8 mouse cellular contexts compared by ENCODE assay signal in the genomic region with DNA sequence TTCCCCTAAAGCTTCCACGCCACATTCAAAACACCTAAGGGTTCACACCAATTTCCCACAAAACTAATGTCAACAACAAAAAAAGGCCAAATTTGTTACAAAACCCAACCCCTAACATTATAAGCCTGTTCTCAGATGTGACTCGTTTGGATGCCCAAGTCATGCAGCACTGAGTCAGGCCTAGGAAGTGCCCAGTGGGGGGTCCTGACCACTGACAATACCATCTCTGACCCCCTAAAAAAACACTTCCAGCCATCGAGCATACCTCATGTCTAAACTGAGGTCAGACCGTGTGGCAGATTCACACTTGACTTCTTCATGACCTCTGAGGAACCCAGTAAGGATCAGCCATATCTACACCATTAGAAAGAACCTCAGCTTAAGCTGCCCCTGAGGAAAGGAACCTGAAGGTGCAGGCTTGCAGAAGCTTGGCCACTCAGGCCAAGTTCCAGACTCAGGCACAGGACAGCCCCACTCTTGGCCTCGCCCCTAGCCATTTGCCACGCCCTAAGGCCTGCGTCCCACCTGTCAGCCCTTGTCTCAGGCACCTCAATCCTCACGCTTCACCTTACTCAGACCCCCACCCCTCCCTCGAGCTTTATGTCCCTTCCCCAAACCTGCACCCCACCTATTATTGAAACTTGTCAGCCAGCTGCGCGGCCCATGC. TPM values are rescaled to one million over a fixed set of nuclear protein-coding genes. Genes with fewer than 3 reads are reported as not detected.
DNase-seq lines count a peak whose midpoint lies in the region; ATAC-seq and TF ChIP-seq lines count a peak whose summit lies in the region.

No protein-coding gene starts in this region.

- H3K36me3 ChIP-seq in thymus, adult 2 months (ENCODE audit: control insufficient read depth, insufficient read depth, low read length): no peaks in the 10 kb centered on the region
- H3K36me3 ChIP-seq in limb, embryonic 12.5 days: peaks cover 24% of the 10 kb centered on the region
- H3K36me3 ChIP-seq in neural tube, embryonic 15.5 days: peaks cover 26% of the 10 kb centered on the region

- peak overlapping the region; percentile 63 for H3K4me3 ChIP-seq in thymus, adult 2 months (ENCODE audit: control insufficient read depth, insufficient read depth, low read length)
- H3K4me3 ChIP-seq in limb, embryonic 12.5 days (replicated peaks): peak overlapping the region; percentile 93
- peak overlapping the region; percentile 89 for H3K4me3 ChIP-seq in neural tube, embryonic 15.5 days (replicated peaks)

- H3K27ac ChIP-seq in thymus, adult 2 months (ENCODE audit: control insufficient read depth, insufficient read depth, low read length): peak overlapping the region; percentile 11; the same call in 1 of the 2 replicates
- peak overlapping the region; percentile 32; the same call in 1 of the 2 replicates for H3K27ac ChIP-seq in limb, embryonic 12.5 days
- H3K27ac ChIP-seq in neural tube, embryonic 15.5 days (replicated peaks): peak overlapping the region; percentile 87

- TF ChIP-seq POLR2A in thymus, adult 2 months (IDR thresholded peaks at IDR 0.05; ENCODE audit: control insufficient read depth, extremely low read depth, insufficient read depth, low read length, poor library complexity): no peak

- no peaks in the 10 kb centered on the region for H3K27me3 ChIP-seq in thymus, adult 2 months (ENCODE audit: control insufficient read depth, insufficient read depth, low read length)
- no peaks in the 10 kb centered on the region for H3K27me3 ChIP-seq in limb, embryonic 12.5 days
- H3K27me3 ChIP-seq in neural tube, embryonic 15.5 days (replicated peaks): no peaks in the 10 kb centered on the region

- peak; percentile 60 for DNase-seq in cerebellum, adult 11 months
- DNase-seq in cerebellum, adult 8-10 months: no peak
- no peak for DNase-seq in thymus, adult 2 months
- no peak for DNase-seq in thymus, postnatal 4 days
- DNase-seq in thymus, adult 18-20 months: no peak
- no peak for DNase-seq in right cerebral cortex, postnatal 36 days (ENCODE audit: low spot score in 2 of 2)

- H3K4me1 ChIP-seq in thymus, adult 2 months (replicated peaks; ENCODE audit: control insufficient read depth, insufficient read depth, low read length): peaks cover 15% of the 10 kb centered on the region
- H3K4me1 ChIP-seq in limb, embryonic 12.5 days (replicated peaks): peaks cover 16% of the 10 kb centered on the region
- peaks cover 25% of the 10 kb centered on the region for H3K4me1 ChIP-seq in neural tube, embryonic 15.5 days

- no peak for TF ChIP-seq CTCF in thymus, adult 2 months (IDR thresholded peaks at IDR 0.05; ENCODE audit: borderline replicate concordance, control insufficient read depth, extremely low read depth, insufficient read depth, low read length, poor library complexity)

- H3K9ac ChIP-seq in limb, embryonic 12.5 days (replicated peaks): no peak overlapping the region
- H3K9ac ChIP-seq in neural tube, embryonic 15.5 days (replicated peaks): peak overlapping the region; percentile 47

- H3K9me3 ChIP-seq in limb, embryonic 12.5 days: no peaks in the 10 kb centered on the region
- H3K9me3 ChIP-seq in neural tube, embryonic 15.5 days (replicated peaks): no peaks in the 10 kb centered on the region

- peak overlapping the region; percentile 91 for H3K4me2 ChIP-seq in limb, embryonic 12.5 days
- peak overlapping the region; percentile 94 for H3K4me2 ChIP-seq in neural tube, embryonic 15.5 days

- WGBS in thymus, adult 2 months: 23% methylated on average over 11 of the region's 11 CpGs
- WGBS in limb, embryonic 12.5 days: 29% methylated on average over 11 of the region's 11 CpGs
- 26% methylated on average over 11 of the region's 11 CpGs for WGBS in neural tube, embryonic 15.5 days

- ATAC-seq in limb, embryonic 12.5 days (ENCODE audit: insufficient number of reproducible peaks, insufficient read depth, low FRiP score, low TSS enrichment, low read depth): peak; percentile 63
- ATAC-seq in neural tube, embryonic 15.5 days (ENCODE audit: low FRiP score): peak; percentile 53

RNA-seq across cellular contexts. Expression of a gene that starts 0.7 kb away (rescaled TPM):
- polyA plus RNA-seq in thymus, adult 2 months (2012; rRNA removed): 3.6 TPM in 2 replicates
- polyA plus RNA-seq in limb, embryonic 12.5 days (2016; fragmentation: Nextera tagmentation; extraction: Ambion mirVana): 12.7 and 13.8 TPM in 2 replicates
- 272 and 321 TPM in 2 replicates for polyA plus RNA-seq in neural tube, embryonic 15.5 days (2015; fragmentation: Nextera tagmentation; extraction: Ambion mirVana)

RNA-seq across cellular contexts. Expression of a gene that starts 0.9 kb away (rescaled TPM):
- polyA plus RNA-seq in thymus, adult 2 months (2012; rRNA removed): 50.5 and 66.5 TPM in 2 replicates
- polyA plus RNA-seq in limb, embryonic 12.5 days (2016; fragmentation: Nextera tagmentation; extraction: Ambion mirVana): 4.7 and 5.8 TPM in 2 replicates
- 3.9 and 4.6 TPM in 2 replicates for polyA plus RNA-seq in neural tube, embryonic 15.5 days (2015; fragmentation: Nextera tagmentation; extraction: Ambion mirVana)

RNA-seq across cellular contexts. Expression of a gene that starts 51.3 kb away (rescaled TPM):
- 34.3 and 36.3 TPM in 2 replicates for polyA plus RNA-seq in thymus, adult 2 months (2012; rRNA removed)
- 54.0 and 54.9 TPM in 2 replicates for polyA plus RNA-seq in limb, embryonic 12.5 days (2016; fragmentation: Nextera tagmentation; extraction: Ambion mirVana)
- polyA plus RNA-seq in neural tube, embryonic 15.5 days (2015; fragmentation: Nextera tagmentation; extraction: Ambion mirVana): 41.7 and 42.1 TPM in 2 replicates

Comparison
In these comparisons a context has a peak if more than half of its experiments do, and no peak if none do; other contexts are left out.
1. H3K27ac ChIP-seq: peak in every context shown above with its lines; median percentile 87 in neural tube, embryonic 15.5 days; 32 in limb, embryonic 12.5 days; 11 in thymus, adult 2 months.
2. RNA of a gene that starts 0.7 kb away (polyA plus RNA-seq): 272 to 321 TPM in neural tube, embryonic 15.5 days; 12.7 to 13.8 TPM in limb, embryonic 12.5 days and 3.6 TPM in thymus, adult 2 months; every median in the first group is over 10 times any median in the second.
3. Peak in every context shown above with its lines, with median percentiles within 50 percentile points of each other: H3K4me3 ChIP-seq.